Mouse (Mus musculus): ENCODE measurements around the gene Cd160. TPM values are rescaled to one million over a fixed set of nuclear protein-coding genes. Genes with fewer than 3 reads are reported as not detected.
A peak's percentile ranks its signal among the peaks of the same experiment; 100 is the strongest.

Gene Cd160
- 0.77 and 0.79 TPM in 2 replicates for polyA plus RNA-seq (2014; fragmentation: Nextera tagmentation; extraction: Ambion mirVana)

DNA sequence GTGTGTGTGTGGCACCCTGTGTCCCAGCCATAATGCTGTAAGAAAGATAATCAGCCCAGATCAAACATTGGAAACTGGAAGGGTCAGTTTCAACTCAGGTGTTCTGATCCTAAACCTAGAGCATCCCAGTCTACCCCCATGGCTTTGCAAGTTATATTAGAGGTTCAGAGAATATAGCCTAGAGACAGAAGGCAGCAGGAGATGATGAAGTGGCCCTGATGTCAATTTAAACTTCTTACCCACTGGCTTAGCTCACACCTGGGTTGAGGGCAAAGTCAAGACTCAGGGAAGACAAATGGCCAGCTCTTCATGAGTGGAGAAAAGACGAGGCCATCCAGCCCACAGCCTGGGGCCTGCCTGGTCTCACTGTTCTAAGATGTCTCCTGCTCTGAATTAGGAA lies at the start of gene Cd160, which contains the start of gene Pdzk1:
Gene Cd160 (minus strand): TSS at position 368 of the 400 bp plus-strand sequence.
Gene Pdzk1 (plus strand): TSS at position 301 of the 400 bp plus-strand sequence.
- DNase-seq (ENCODE audit: low spot score) (no peak), ATAC-seq (replicated peaks; ENCODE audit: low FRiP score, low TSS enrichment, low read depth) (no peak)
- H3K4me1 ChIP-seq (replicated peaks; ENCODE audit: control insufficient read depth, insufficient read depth, low read length) = no peaks in the 10 kb centered on the region; the same call in 1 of the 2 replicates
- H3K4me3 ChIP-seq (ENCODE audit: low read depth, low read length) = no peak within 1 kb of the TSS
- H3K27ac ChIP-seq (ENCODE audit: low read depth) = no peak within 1 kb of the TSS
- H3K27me3 ChIP-seq (replicated peaks; ENCODE audit: control insufficient read depth, insufficient read depth, low read length) = no peaks in the 10 kb centered on the region
- H3K9me3 ChIP-seq (ENCODE audit: control insufficient read depth, low read length) = no peaks in the 10 kb centered on the region
- 0 out of 2 replicates have a peak within 1 kb of the TSS, but pooled peaks have one; percentile 11 for H3K4me2 ChIP-seq (ENCODE audit: low read length)
- no peak within 1 kb of the TSS for H3K9ac ChIP-seq (ENCODE audit: low read length)
- WGBS = 67% methylated on average over 1 of the region's 1 CpGs
- no peaks in the 10 kb centered on the region for H3K36me3 ChIP-seq (ENCODE audit: control insufficient read depth, insufficient read depth, low read length)

DNA sequence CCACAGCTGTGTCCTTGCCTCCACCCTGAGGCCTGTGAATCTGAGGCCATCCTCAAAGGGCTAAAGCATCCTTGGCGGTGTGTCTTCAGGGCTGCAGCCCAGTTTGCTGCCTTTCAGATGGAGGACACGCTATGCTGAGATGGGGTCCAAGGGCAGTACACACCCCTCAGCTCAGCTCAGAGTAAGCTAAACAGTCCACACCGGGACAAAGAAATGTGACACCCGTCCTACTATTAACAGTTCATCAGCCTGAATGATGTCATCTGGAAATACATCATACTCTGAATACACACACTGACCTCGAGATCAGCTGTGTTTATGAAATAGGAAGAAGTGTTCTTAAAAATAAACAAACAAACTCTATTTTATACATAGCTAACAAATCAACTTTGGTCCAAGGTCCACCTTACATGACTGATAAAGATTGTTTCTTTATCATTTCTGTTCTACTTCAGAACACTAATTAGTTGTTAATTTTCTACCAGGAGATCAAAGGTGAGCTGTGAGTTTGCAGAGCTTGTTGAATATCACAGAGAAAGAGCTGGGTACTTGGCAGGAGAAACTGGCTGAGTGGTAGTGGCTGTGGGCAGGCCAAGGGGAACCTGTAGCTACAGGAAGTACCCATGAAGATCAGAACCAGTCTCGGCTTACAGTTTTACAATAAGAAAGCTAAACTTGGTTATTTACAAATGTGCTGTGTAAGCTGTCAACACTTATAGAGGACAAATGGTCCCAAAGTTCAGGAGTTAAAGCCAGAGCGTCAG lies 45.8 kb upstream of the Cd160 start:
- ATAC-seq (replicated peaks; ENCODE audit: low FRiP score, low TSS enrichment, low read depth) = peak; percentile 87
- Histone ChIP-seq H3K4me3 (ENCODE audit: low read depth, low read length) (no peak overlapping the region), H3K4me2 (ENCODE audit: low read length) (no peak overlapping the region), H3K4me1 (replicated peaks; ENCODE audit: control insufficient read depth, insufficient read depth, low read length) (no peaks in the 10 kb centered on the region), H3K36me3 (ENCODE audit: control insufficient read depth, insufficient read depth, low read length) (peaks cover 70% of the 10 kb centered on the region), H3K27ac (ENCODE audit: low read depth) (peak overlapping the region; percentile 5; the same call in 1 of the 2 replicates), H3K27me3 (replicated peaks; ENCODE audit: control insufficient read depth, insufficient read depth, low read length) (no peaks in the 10 kb centered on the region), H3K9ac (ENCODE audit: low read length) (no peak overlapping the region), H3K9me3 (ENCODE audit: control insufficient read depth, low read length) (no peaks in the 10 kb centered on the region)
- no peak for DNase-seq (ENCODE audit: low spot score)
- 51% methylated on average over 7 of the region's 7 CpGs for WGBS

DNA sequence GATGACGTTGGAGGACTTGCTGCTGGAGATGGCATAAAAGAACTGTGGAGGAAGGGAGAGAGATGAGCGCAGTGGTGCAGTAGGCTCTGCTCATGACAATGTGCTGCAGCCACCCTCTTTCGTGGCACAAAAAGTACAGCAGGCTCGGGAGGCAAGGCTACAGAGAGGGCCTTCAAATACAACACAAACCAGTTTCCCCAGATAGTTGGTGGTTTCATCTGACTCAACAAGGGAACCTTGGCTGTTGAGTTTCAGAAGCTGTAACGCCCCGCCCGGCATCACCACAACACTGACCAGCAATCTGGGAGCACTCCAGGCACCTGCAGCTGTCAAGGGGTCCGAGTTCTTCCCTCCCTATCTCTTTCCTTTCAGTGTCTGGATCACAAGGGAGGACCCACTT lies 43.4 kb upstream of the Cd160 start:
- Histone ChIP-seq H3K4me2 (ENCODE audit: low read length) (no peak overlapping the region), H3K9ac (ENCODE audit: low read length) (no peak overlapping the region), H3K9me3 (ENCODE audit: control insufficient read depth, low read length) (no peaks in the 10 kb centered on the region), H3K27ac (ENCODE audit: low read depth) (no peak overlapping the region), H3K27me3 (replicated peaks; ENCODE audit: control insufficient read depth, insufficient read depth, low read length) (no peaks in the 10 kb centered on the region), H3K4me3 (ENCODE audit: low read depth, low read length) (no peak overlapping the region), H3K4me1 (replicated peaks; ENCODE audit: control insufficient read depth, insufficient read depth, low read length) (no peaks in the 10 kb centered on the region), H3K36me3 (ENCODE audit: control insufficient read depth, insufficient read depth, low read length) (peaks cover 83% of the 10 kb centered on the region)
- 95% methylated on average over 8 of the region's 8 CpGs for WGBS
- DNase-seq (ENCODE audit: low spot score) (no peak), ATAC-seq (replicated peaks; ENCODE audit: low FRiP score, low TSS enrichment, low read depth) (no peak)

DNA sequence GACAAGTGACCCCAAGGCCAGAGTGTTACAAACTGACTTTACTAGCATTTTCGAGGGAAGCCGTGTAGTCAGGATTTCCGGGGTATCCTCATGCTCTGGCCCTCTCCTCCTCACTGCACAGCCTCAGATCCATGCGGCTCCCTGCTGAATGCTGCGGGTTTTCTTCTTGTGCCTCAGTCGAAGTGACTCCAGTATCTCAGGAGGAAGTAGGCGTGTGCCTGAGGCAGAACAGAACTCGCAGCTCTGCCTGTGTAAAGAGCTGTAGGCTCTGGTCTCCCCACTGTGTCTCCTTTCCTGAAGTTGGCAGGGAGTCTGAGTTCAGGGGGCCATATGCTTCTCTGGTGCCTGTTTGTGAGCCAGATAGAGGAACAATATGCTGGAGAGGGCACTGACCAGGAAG lies 41.9 kb upstream of the Cd160 start:
- no peaks in the 10 kb centered on the region for H3K9me3 ChIP-seq (ENCODE audit: control insufficient read depth, low read length)
- no peak overlapping the region for H3K4me2 ChIP-seq (ENCODE audit: low read length)
- H3K4me3 ChIP-seq (ENCODE audit: low read depth, low read length) = no peak overlapping the region
- no peaks in the 10 kb centered on the region for H3K27me3 ChIP-seq (replicated peaks; ENCODE audit: control insufficient read depth, insufficient read depth, low read length)
- ATAC-seq (replicated peaks; ENCODE audit: low FRiP score, low TSS enrichment, low read depth) (no peak), DNase-seq (ENCODE audit: low spot score) (no peak)
- no peak overlapping the region for H3K27ac ChIP-seq (ENCODE audit: low read depth)
- no peak overlapping the region for H3K9ac ChIP-seq (ENCODE audit: low read length)
- no peaks in the 10 kb centered on the region for H3K4me1 ChIP-seq (replicated peaks; ENCODE audit: control insufficient read depth, insufficient read depth, low read length)
- peaks cover 77% of the 10 kb centered on the region for H3K36me3 ChIP-seq (ENCODE audit: control insufficient read depth, insufficient read depth, low read length)
- 83% methylated on average over 8 of the region's 8 CpGs for WGBS

DNA sequence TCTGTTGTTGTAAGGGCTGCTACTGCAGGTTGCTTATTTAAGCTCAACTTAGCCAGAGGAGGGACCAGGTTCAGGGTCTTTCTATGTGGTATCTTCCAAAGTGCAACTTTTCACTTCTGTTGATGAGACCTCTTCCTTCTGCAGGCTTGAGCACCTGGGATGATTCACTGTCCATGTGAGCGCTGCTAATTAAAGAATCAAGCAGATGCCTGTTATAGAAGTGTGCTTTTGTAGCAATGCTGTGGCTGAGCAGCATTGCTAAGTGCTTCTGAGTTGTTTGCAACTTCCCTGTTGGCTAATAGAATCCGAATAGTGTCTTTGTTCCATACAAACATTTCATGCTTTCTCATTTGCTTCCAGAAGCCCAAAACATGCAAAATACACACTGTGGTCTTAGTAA lies 41.1 kb upstream of the Cd160 start:
- Histone ChIP-seq H3K4me3 (ENCODE audit: low read depth, low read length) (no peak overlapping the region), H3K27ac (ENCODE audit: low read depth) (no peak overlapping the region), H3K4me2 (ENCODE audit: low read length) (no peak overlapping the region), H3K4me1 (replicated peaks; ENCODE audit: control insufficient read depth, insufficient read depth, low read length) (no peaks in the 10 kb centered on the region), H3K36me3 (ENCODE audit: control insufficient read depth, insufficient read depth, low read length) (peaks cover 73% of the 10 kb centered on the region), H3K9me3 (ENCODE audit: control insufficient read depth, low read length) (no peaks in the 10 kb centered on the region), H3K9ac (ENCODE audit: low read length) (no peak overlapping the region), H3K27me3 (replicated peaks; ENCODE audit: control insufficient read depth, insufficient read depth, low read length) (no peaks in the 10 kb centered on the region)
- no peak for ATAC-seq (replicated peaks; ENCODE audit: low FRiP score, low TSS enrichment, low read depth)
- no peak for DNase-seq (ENCODE audit: low spot score)
- WGBS = 89% methylated on average over 2 of the region's 2 CpGs

DNA sequence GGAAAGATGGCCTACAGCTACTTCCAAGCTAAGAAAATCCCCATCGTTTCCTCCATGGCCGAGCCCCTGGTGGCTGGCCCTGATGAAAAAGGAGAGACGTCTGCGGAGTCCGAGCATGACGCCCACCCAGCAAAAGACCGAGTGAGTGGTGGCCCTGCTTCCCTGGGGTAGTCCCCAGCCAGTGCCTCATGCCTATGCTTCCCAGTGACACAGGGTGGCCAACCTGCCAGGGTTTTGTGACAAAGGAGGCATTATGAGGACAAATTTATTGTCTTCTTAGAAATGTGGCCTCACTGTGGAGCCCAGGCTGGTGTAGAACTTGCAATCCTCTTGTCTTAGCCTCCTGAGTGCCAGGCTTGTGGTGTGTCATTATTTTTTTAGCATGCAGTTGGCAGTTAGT lies 39.9 kb upstream of the Cd160 start:
- peaks cover 62% of the 10 kb centered on the region for H3K36me3 ChIP-seq (ENCODE audit: control insufficient read depth, insufficient read depth, low read length)
- WGBS = 91% methylated on average over 7 of the region's 7 CpGs
- DNase-seq (ENCODE audit: low spot score) (no peak), ATAC-seq (replicated peaks; ENCODE audit: low FRiP score, low TSS enrichment, low read depth) (no peak)
- H3K4me2 ChIP-seq (ENCODE audit: low read length) = no peak overlapping the region
- no peak overlapping the region for H3K9ac ChIP-seq (ENCODE audit: low read length)
- no peaks in the 10 kb centered on the region for H3K4me1 ChIP-seq (replicated peaks; ENCODE audit: control insufficient read depth, insufficient read depth, low read length)
- H3K27ac ChIP-seq (ENCODE audit: low read depth) = no peak overlapping the region
- no peak overlapping the region for H3K4me3 ChIP-seq (ENCODE audit: low read depth, low read length)
- no peaks in the 10 kb centered on the region for H3K27me3 ChIP-seq (replicated peaks; ENCODE audit: control insufficient read depth, insufficient read depth, low read length)
- no peaks in the 10 kb centered on the region for H3K9me3 ChIP-seq (ENCODE audit: control insufficient read depth, low read length)

DNA sequence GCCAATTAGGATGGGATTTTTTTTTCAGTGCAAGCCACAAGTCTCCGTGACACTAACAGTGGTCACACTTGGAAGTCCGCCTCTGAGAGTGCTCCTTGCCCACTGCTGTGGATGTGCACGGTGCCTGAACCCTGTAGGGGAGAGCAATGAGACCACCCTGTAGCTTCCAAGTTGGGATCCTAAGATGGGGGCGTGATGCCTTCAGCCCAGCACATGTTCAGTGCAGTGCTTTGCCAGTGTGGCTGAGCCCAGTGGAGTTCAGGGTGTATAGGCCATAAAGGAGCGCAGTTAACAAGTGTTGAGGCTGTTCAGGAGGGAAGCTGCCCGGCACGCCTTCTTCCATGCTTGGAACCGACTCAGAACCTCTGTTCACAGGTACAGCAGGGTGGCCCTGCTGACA lies 39.4 kb upstream of the Cd160 start:
- Histone ChIP-seq H3K27ac (ENCODE audit: low read depth) (no peak overlapping the region), H3K4me1 (replicated peaks; ENCODE audit: control insufficient read depth, insufficient read depth, low read length) (no peaks in the 10 kb centered on the region), H3K9me3 (ENCODE audit: control insufficient read depth, low read length) (no peaks in the 10 kb centered on the region), H3K9ac (ENCODE audit: low read length) (no peak overlapping the region), H3K27me3 (replicated peaks; ENCODE audit: control insufficient read depth, insufficient read depth, low read length) (no peaks in the 10 kb centered on the region), H3K36me3 (ENCODE audit: control insufficient read depth, insufficient read depth, low read length) (peaks cover 59% of the 10 kb centered on the region), H3K4me3 (ENCODE audit: low read depth, low read length) (no peak overlapping the region), H3K4me2 (ENCODE audit: low read length) (no peak overlapping the region)
- ATAC-seq (replicated peaks; ENCODE audit: low FRiP score, low TSS enrichment, low read depth) = no peak
- WGBS = 95% methylated on average over 8 of the region's 8 CpGs
- DNase-seq (ENCODE audit: low spot score) = no peak

DNA sequence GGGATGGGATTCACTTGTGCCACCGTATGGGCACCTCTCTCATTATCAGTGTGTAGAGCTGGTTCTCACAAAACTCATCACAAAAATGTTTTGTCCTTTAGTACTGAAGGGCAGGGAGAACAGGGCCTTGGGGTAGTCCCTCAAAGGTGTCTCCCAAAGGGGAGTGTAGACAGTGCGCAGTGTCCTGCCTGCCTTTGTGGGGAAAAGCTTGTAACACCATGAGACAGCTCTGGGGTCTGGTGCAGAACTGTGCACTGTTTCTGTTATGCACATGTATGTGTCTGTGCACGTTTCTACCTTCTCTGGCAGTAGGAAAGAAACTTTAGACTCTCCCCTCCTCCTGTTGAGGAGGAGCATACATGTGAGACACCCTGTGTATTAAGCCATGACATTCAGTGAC lies 38.7 kb upstream of the Cd160 start:
- Histone ChIP-seq H3K36me3 (ENCODE audit: control insufficient read depth, insufficient read depth, low read length) (peaks cover 52% of the 10 kb centered on the region), H3K4me1 (replicated peaks; ENCODE audit: control insufficient read depth, insufficient read depth, low read length) (no peaks in the 10 kb centered on the region), H3K4me3 (ENCODE audit: low read depth, low read length) (no peak overlapping the region), H3K27me3 (replicated peaks; ENCODE audit: control insufficient read depth, insufficient read depth, low read length) (no peaks in the 10 kb centered on the region), H3K9me3 (ENCODE audit: control insufficient read depth, low read length) (no peaks in the 10 kb centered on the region), H3K9ac (ENCODE audit: low read length) (no peak overlapping the region), H3K4me2 (ENCODE audit: low read length) (no peak overlapping the region), H3K27ac (ENCODE audit: low read depth) (no peak overlapping the region)
- 94% methylated on average over 3 of the region's 3 CpGs for WGBS
- DNase-seq (ENCODE audit: low spot score) (no peak), ATAC-seq (replicated peaks; ENCODE audit: low FRiP score, low TSS enrichment, low read depth) (no peak)

DNA sequence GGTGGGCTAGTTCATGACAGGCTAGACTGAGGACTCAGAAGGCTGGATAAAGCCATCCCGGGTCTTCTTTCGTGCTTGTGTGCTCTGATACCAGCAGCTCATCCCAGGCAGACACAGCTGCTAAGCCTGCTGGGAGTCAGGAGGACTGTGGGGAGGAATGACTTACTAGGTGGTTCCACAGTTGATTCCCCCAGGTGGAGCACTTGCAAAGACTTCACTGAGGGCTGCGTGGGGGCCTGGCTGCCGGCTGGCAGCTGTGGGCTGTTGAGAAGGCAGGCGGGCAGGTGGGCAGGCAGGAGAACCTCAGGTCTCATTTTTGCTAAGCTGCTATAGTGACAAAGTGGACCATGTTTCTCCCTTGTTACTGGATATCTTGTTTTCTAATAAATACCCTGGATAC lies 31.3 kb upstream of the Cd160 start:
- Histone ChIP-seq H3K27me3 (replicated peaks; ENCODE audit: control insufficient read depth, insufficient read depth, low read length) (no peaks in the 10 kb centered on the region), H3K4me1 (replicated peaks; ENCODE audit: control insufficient read depth, insufficient read depth, low read length) (no peaks in the 10 kb centered on the region), H3K4me2 (ENCODE audit: low read length) (no peak overlapping the region), H3K9me3 (ENCODE audit: control insufficient read depth, low read length) (no peaks in the 10 kb centered on the region), H3K9ac (ENCODE audit: low read length) (no peak overlapping the region), H3K4me3 (ENCODE audit: low read depth, low read length) (no peak overlapping the region), H3K36me3 (ENCODE audit: control insufficient read depth, insufficient read depth, low read length) (no peaks in the 10 kb centered on the region), H3K27ac (ENCODE audit: low read depth) (no peak overlapping the region)
- DNase-seq (ENCODE audit: low spot score) (no peak), ATAC-seq (replicated peaks; ENCODE audit: low FRiP score, low TSS enrichment, low read depth) (no peak)
- WGBS = 90% methylated on average over 5 of the region's 5 CpGs

Data from intestine, embryonic 14.5 days (tissue).